Mouse (Mus musculus): ENCODE measurements around the gene Mybl2.
"Not testable (repeated sequence)": the region's sequence is repeated elsewhere in the genome, so short reads cannot be mapped to it uniquely, and the experiment has no call there.

Gene Mybl2

DNA sequence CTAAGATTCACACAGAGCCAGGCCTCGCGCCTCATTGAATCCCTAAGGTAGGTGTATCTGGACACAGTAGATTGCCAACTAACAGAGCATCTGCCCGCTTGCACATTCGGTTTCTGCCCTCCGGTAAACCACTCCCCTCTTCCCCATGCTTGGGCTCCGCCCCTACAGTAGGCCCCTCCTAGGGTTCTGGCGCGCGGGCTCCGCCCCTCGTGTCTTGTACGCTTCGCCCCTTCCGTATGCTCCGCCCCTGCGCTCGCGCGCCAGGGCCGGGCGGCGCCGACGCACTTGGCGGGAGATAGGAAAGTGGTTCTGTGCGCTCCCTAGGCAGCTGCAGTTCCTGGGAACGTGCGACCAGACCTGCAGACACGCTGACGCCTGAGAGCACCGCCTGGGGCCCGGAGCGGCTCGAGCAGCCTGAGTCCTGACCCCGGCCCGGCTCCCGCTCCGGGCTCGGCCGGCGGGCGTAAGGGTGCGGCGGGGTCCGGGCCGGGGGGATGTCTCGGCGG lies at the start of gene Mybl2:
Mybl2 (plus strand) TSS at position 353 of the 506 bp plus-strand sequence.
- peak; percentile 73 to 85 for DNase-seq

DNA sequence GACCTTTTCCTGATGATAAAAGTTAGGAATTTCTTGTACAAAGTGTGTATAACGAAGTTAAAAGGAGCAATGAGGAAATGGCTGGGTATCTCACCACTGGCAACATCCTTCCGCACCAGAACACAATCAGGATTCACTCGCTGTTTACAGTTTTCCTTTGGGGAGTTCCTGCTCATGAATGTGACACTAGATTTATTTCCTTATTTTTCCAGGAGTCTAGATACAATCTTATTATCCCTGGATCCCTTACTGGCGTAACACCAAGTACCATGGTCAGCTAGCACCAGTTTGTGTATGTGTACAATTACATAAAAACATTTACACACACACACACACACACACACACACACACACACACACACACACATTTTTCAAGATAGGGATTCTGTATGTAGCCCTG lies 47.2 kb upstream of the Mybl2 start:
- DNase-seq = no peak

DNA sequence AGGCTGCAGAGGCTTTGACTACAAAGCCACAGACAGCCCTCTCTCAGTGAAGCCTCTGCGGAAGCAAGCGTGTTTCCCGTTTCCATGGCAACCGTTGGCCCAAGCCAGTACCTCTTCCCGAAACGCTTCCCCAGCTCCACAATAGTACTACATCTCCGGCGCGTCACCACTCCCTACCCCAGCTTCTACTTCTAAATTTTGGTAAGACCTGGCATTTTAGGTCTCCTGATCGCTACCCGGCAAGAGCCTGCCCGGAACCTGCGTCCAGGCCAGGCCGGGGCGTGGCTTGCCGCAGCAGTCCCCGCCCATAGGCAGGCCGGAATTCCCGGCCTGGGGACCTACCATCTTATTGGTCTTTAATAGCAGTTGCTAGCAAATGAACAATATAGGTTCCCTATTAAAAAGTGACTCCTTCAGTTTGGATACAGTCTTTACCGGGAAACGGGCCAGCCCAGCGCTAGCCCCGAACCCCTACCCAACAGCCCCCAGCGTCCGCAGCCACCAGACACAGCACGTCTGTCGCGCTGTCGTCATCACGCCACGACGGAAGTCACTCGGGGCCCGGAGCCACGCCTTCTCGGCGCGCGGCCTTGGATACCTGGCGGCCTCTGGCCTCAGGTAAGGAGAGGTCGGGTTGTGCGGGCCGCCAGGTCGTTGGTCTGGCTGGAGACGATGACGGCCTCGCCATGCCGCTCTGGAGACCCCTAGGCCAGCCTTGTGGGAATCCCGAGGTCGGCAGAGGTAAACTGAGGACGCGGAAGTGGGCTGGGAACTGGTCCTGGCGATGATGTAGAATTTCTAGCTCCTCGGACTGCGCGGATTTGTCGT lies 37.4 kb upstream of the Mybl2 start, which contains the start of gene Ift52:
Ift52 (plus strand) TSS at position 439 of the 828 bp plus-strand sequence.
- peak; percentile 96 to 97 for DNase-seq

GRCm38 (mm10) chr2:163031289-163031688 lies 23.2 kb upstream of the Mybl2 start:
- DNase-seq = no peak

DNA sequence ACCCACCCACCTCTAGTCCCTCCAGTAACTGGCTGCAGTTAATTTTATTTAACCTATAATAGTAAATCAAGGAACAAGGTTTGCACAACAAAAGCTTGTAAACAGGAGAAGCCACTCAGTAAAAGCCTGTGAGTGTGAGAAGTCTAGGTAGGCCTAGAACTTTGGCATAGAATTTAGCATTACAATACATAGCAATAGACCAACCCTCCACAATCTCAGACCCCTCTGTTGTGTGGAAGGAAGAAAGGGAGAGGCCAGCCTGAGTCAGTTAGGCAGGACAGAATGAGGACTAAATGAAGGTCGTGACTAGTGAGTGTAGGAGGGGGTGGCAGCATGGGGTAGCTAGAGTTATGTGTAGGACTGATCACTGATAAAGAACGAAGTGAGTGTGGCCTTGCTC lies 22.7 kb upstream of the Mybl2 start:
- DNase-seq = no peak

DNA sequence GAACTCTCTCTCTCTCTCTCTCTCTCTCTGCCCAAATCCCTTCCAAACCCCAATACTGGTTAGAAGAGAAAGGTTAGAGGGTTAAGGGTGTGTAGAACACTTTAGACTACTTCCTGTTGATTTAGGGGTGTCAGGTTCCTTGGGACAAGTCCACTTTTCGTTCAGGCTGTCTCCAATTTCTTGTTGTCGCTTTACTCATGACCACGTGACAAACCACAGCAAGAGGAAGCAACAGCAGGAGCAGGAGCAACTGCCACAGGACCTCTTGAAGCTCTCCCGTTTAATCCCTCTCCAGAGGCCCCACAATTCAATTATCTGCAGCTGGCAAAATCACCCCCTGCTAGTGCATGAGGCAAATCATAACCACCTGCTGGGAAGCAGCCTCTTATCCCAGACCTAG lies 21.9 kb upstream of the Mybl2 start:
- no peak for DNase-seq

DNA sequence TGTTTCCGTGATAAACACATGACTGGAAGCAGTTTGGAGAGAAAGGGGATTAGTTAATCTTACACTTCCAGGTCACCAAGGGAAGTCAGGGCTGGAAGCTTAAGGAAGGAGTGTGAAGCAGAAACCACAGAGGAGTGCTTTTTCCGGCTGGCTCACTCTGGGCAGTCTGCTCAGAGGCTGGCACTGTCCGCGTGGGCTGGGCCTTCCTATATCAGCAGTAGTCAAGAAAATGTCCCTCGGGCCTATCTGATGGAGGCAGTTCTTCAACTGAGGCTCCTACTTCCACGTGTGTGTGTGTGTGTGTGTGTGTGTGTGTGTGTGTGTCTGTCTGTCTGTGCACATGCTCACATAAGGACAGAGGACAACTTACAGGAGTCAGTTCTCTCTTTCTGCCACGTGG lies 14.5 kb upstream of the Mybl2 start:
- no peak for DNase-seq

DNA sequence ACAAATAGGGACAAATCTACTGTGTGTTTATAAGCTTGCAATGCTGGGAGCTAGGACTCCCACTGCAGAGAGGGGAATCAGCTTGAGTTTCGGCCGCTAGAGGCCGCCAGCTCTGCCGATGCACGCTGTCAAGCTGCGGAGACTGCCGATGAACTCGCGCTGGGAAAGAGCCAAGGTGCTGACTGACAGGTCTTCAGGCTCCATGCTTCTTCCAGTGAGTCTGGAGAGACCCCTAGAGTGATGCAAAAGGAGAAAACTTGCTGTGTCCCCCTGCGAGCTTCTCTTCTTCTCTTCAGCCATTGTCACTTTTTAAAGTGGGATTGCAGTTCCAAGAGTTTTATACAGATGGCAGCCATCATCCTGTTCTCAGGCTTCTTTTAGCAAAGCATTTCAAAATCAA lies 6.4 kb upstream of the Mybl2 start:
- peak; percentile 63 to 82 for DNase-seq

GRCm38 (mm10) chr2:163049116-163049515 lies 5.4 kb upstream of the Mybl2 start:
- DNase-seq = no peak

DNA sequence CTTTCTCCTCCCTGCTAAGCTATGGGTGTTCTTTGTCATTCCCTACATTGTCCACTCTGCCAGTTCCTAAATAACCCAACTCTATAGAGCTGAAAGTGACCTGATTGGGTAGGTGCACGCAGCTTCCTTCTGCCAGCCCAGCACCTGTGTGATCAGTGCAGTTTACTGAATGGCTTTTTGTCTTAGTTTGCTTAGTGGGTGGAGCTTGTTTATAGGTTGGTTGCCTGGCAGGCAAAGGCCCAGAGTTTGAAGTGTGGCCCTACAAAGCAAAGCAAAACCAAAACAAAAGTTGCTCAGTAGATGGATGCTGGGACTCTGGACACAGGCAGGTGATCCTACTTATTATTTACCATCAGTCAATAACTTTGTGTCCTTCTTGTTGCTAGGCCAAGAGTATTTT lies 2.8 kb upstream of the Mybl2 start:
- DNase-seq = no peak

DNA sequence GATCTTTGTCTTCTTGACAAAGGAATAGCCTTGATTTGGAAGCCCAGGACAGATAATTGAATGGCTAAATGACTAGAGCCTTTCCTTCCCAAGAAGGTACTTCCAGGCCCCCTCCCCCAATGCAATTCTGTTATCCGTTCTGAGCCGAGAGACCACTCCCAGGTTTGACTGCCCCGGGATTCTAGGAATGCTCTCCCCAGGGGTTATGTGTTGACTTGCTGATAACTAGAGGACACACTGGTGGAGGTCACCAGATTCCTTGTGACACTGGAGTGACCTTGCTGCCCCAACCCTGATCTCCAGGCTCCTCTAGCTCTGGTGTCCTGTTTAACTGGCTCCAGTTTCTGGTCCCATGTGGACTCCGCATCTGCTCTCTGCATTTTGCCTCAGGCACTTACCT lies 2.4 kb upstream of the Mybl2 start:
- DNase-seq = no peak

DNA sequence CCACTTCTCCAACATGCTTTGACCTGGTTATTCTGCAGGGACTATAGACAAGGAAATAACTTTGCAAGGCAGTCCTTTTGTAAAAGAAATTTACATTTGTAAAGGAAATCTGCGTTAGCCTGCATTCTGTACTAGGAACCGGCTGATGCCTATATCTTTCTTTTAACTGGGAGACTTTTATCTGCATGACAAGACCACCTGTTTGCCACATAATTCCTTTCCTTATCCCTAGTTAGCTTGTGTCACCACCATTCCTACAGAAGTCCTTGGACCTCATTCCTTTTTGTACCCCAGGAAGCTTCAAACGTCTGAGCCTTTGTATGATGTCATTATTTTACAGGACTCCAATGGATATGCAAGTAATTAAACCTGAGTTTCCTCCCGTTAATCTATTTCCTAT lies 1.7 kb upstream of the Mybl2 start:
- no peak for DNase-seq

DNA sequence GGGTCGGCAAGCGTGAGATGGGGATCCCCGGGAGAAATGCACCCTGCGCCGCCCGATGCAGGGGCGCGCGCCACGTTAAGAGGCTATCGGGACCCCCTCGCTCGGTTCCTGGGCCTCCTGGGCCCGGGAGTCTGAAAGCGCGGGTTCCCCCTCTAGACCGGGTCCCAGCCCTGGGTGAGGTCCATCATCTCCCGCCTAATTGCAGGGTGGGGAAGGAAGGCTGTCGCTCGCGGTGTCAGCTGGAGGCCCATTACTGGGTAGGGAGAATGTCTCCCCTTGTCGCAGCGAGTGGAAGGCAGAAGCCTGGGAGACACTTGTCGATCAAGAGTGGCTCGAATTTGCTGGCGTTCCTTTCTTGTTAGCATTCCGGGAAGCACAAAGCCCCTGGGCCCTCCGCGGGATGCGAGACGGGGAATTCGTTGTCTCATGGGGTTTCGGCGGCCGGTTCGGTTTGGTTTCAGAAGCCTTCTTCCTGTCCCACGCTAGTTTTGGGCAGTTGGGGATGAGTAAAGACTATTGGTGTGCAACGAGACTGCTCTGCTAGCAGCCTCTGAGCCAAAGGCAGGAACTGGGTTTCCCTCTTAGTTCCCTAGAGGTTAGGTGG lies 506 bp downstream of the Mybl2 start:
- peak in 1 of 2 experiments; percentile 8 for DNase-seq

DNA sequence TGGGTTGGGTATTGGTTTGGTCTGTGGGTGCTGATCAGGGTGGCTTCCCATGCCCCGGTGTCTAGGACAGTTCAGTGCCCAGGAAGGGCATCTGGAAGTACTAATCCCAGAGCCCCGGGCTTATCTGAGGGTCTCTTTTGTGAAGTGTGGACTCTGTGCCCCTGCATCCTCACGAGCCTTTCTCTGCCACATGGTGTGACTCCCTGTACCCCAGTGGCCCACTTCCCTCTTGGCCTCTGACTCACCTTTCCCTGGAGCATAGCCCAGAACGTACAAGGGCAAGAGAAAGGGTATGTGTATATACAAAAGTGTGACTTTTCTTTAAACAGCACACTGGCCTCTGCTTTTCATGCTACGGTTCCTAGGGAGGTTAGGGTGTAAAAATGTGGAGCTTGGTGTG lies 1.2 kb downstream of the Mybl2 start:
- DNase-seq = no peak

DNA sequence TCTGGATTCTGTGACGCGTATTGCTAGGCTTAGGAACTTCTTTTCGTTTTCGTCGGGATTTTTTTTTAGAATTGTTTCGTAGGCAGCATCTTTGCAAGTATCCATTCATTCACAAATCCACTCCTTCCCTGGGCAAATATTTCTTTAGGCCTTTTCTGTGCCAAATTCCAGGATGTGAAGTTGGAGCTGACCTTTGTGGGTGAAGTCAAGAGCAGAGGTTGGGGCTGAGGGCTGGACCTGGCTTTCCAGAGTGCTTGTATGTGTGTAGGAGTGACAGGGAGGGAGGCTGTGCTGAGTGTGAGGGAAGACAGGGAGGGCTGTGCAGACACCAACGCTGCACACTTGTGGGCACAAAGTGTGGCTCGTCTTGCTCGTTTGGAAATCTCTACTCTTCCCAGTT lies 2.1 kb downstream of the Mybl2 start:
- no peak for DNase-seq

DNA sequence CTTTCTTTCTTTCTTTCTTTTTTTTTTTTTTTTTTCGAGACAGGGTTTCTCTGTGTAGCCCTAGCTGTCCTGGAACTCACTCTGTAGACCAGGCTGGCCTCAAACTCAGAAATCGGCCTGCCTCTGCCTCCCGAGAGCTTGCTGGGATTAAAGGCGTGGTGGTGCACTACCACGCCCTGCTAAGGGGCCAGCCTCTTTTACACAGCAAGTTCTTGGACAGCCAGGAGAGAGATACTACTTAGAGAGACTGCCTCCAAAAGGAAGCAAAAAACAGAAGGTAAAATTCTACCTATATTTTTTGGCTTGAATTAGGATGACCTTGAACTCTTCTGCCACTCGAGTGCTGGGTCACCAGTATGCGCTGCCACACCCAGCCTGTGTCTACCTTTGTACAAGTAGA lies 4.5 kb downstream of the Mybl2 start:
- not testable (repeated sequence) for DNase-seq

DNA sequence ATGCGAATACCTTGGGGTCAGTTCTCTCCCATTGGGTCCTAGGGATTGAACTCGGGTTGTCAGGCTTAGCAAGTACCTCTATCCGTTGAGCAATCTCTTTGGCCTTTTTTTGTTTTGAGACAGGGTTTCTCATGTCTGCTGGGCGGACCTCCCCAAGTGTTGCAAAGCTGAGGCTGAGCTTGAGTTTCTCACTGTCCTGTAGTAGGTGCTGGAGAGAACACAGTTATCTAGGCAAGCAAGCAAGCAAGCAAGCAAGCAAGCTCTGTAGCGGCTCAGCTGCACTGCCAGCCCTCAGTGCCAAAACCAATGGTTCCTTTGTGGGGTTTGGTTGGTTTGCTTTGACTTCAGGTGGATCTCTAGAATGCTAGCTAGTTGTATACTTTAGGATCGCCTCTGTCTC lies 6.1 kb downstream of the Mybl2 start:
- no peak for DNase-seq

- no peak for DNase-seq
Observed at GRCm38 (mm10) chr2:163061203-163062118, 7.0 kb downstream of the Mybl2 start.

- DNase-seq = no peak
Observed at GRCm38 (mm10) chr2:163062119-163062508, 7.6 kb downstream of the Mybl2 start.

GRCm38 (mm10) chr2:163066326-163066725 lies 11.8 kb downstream of the Mybl2 start:
- no peak for DNase-seq

DNA sequence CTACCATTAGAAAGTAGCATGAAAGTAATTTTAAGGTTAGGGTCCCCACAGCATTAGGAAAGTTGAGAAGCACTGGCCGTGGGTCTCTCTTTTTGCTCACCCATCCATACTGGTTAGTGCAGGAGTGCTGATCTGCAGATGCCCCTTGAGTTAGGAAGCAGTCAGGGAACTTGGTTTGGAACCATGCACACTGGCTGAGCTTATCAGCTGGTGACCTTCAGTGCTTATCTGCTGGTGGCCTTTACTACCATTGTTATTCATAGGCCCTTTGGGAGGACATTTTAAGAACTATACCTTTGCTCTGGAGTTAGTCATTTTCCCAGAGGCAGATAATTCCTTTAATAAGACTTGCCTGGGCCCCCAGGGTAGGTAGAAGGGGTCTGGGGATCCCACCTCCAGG lies 12.7 kb downstream of the Mybl2 start:
- no peak for DNase-seq

- DNase-seq = no peak
Observed at GRCm38 (mm10) chr2:163070213-163070612, 15.7 kb downstream of the Mybl2 start.

DNA sequence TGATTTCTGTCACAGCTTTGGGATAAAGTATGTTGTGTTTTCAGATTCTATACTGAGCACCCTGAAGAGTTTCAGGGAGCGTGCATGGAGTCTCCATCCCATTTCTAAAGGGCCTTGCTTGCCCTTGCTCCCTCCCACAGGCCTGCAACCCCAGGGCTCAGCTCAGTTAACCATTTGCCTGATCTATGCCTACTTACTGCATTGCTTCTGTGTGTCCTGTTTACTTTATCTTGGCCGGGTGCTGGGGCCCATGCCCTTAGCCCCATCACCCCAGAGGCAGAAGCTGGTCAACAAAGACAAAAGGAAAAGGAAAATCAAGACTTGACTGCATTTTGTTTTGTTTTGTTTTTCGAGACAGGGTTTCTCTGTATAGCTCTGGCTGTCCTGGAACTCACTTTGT lies 17.1 kb downstream of the Mybl2 start:
- no peak for DNase-seq

All from cerebellum, postnatal 25 days (tissue).